Mouse (Mus musculus): Measurements from ENCODE around the gene Sh3gl2.

The Sh3gl2 gene

GRCm38 (mm10) chr4:85529852-85530251 is 324.9 kb downstream of the Sh3gl2 start:
- ATAC-seq (ENCODE audit: insufficient number of reproducible peaks, low FRiP score, low TSS enrichment): no peak

DNA sequence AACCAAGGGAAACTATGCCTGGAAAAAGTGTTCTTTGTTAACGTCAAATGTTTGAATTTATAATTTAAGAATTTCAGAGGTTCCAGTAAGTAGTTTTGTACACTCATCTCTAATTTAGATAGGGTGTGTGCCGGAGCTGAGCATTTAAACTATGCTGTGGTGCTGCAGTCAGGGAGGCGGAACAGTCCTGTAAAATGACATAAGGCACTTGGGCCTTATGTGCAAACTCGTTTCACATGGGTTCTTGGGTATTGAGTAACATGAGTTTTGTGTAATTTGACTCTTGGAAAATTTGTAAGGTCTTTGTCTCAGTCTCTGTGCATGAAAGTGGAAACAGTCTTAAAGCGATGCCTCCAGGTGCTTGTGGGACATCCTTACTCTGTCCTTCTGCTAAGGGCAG is 334.8 kb downstream of the Sh3gl2 start:
- no peak for ATAC-seq (ENCODE audit: insufficient number of reproducible peaks, low FRiP score, low TSS enrichment)

DNA sequence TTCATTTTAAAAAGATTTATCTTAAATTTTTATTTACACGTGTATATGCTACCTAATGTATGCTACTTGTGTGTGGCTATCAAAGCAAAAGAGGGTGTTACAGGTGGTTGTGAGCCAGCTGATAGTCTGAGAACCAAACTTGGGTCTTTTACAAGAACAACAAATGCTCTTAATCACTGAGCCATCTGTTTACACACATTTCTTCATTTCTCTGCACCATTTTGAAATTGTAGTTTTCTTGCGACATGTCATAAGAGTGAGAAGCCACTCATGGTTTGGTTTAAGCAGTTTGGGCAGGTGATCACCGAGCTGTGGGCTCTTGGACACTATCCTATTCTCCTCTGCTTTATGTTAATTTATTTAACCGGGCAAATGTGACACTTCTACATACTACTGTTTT is 338.3 kb downstream of the Sh3gl2 start:
- ATAC-seq (ENCODE audit: insufficient number of reproducible peaks, low FRiP score, low TSS enrichment): no peak

DNA sequence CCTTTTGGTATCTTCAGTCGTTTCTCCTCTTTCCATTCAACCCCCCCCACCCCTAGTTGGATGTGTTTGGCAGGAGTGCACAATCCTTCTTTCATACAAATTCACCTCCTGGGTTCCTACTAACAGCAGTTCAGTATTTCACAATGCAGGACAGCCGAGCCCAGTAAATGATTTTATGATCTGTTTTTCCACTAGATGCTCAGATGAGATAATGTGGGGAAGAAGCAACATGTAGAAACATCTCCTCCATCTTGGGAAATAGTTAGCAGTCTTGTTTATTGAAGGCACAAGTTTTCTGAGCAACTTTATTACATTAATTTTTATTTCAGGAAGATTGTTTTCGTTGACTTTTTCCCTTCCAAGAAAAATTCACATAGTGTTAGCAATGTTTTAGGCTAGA is 349.8 kb downstream of the Sh3gl2 start:
- ATAC-seq (ENCODE audit: insufficient number of reproducible peaks, low FRiP score, low TSS enrichment): no peak

- no peak for ATAC-seq (ENCODE audit: insufficient number of reproducible peaks, low FRiP score, low TSS enrichment)
Observed at GRCm38 (mm10) chr4:85559753-85560152, 354.8 kb downstream of the Sh3gl2 start.

DNA sequence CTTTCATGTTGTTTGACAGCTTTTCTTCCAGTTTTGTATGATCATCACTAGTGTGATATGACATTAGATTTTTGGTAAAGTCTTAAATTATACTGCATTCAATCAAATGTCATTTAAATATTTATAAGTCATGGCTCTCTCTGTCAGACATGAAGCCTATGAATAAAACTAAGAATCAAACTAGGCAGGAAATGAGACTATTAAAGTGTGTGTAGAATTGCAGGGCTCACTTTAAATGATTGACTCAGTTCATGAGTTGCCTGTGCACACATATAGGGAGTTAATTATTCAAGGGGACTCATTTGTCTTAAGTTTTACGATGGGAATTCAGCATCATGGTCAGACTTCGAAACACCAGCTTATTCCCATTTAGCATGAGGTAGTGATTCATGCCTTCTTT is 380.5 kb downstream of the Sh3gl2 start:
- no peak for ATAC-seq (ENCODE audit: insufficient number of reproducible peaks, low FRiP score, low TSS enrichment)

GRCm38 (mm10) chr4:85588928-85589327 is 384.0 kb downstream of the Sh3gl2 start:
- ATAC-seq (ENCODE audit: insufficient number of reproducible peaks, low FRiP score, low TSS enrichment): no peak

DNA sequence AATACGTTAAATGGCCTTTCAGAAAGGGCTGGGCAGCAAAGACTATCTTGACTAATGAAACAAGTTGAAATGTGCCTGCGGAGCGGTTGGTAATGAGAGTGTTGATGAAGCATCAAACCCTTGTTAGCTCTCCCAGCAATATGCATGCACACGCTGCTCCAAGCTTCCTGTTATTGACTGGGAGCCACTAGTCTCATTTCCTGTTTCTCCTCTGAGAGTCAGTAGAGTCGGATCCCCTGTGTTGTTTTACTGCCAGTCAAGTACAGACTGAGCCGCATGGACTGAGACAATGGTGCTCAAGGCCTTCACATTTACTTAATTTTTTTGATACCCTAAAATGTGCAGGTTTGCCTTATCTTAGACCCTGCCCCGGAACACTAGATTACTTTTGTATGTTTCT is 386.1 kb downstream of the Sh3gl2 start:
- ATAC-seq (ENCODE audit: insufficient number of reproducible peaks, low FRiP score, low TSS enrichment): no peak

GRCm38 (mm10) chr4:85594159-85594558 is 389.2 kb downstream of the Sh3gl2 start:
- ATAC-seq (ENCODE audit: insufficient number of reproducible peaks, low FRiP score, low TSS enrichment): no peak

DNA sequence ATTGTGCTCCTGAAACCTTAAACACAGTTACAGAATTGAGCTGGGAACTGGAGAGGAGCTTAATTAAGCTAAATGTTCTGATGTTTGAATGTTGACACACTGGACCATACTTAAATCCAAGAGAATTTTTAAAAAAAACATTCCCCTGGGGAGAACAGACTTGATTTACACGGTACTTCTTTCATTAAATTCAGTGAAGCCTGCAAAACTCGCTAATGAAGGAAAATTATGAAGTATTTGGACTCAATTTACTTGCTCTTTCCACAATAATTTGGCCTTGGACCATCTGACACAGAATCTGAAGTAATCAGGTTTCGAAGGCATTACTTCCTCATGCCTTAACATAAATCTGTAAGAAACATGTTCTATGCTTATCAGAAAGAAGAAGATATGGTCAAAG is 408.4 kb downstream of the Sh3gl2 start:
- no peak for ATAC-seq (ENCODE audit: insufficient number of reproducible peaks, low FRiP score, low TSS enrichment)

DNA sequence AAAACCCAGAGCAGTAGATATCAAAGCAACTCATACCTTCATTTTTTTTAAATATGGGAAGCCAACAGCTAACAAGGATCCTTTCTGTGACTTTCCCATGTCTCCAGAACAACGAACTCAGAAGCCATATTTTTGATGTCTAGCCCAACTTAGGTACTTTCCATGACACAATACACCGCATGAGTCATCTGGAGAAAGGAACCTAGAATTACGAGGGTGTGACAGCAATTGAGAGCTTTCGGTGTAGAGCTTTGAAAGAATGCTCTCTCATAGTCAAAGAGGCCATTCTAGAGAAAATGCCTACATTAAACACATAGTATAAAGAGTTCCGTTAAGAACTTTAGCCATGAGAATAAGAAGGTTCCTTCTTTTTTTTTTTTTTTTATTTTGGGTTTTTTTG is 413.8 kb downstream of the Sh3gl2 start:
- no peak for ATAC-seq (ENCODE audit: insufficient number of reproducible peaks, low FRiP score, low TSS enrichment)

- ATAC-seq (ENCODE audit: insufficient number of reproducible peaks, low FRiP score, low TSS enrichment): no peak
Observed at GRCm38 (mm10) chr4:85619261-85619660, 414.3 kb downstream of the Sh3gl2 start.

DNA sequence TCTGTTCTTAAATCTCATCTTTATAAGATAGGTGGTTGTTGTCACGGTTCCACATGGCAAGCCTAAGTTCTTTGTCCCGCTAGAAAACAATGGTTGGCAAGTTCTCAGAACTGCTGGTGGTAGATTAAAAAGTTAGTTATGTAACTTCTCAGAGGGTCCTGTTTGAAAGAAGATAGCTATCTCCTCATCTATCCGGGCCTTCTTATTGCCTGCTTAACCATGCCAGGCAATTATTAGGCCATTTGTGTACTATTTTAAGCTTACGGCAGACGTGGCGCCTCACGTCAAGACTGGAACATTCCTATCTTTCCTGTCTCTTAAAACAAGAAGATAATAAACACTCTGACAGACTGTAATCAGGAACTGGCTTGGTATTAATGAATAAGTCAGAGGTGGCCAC is 424.5 kb downstream of the Sh3gl2 start:
- ATAC-seq (ENCODE audit: insufficient number of reproducible peaks, low FRiP score, low TSS enrichment): no peak

DNA sequence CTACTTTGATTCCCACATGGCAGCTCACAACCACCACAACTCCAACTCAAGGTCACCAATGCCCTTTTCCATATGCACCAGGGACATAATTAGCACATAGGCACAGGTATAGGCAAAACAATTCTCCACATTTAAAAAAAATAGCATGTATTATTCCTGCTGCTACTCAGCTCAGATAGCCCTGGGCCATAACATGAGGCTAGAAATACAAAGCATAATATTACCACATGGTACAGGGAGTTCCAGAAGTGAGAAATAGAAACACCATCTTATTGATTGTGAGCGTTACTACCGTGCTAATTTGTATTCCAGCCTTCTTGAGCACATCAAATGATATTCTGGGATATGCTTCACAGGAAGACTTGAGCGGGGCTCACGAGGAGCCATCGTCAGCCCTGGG is 464.3 kb downstream of the Sh3gl2 start:
- no peak for ATAC-seq (ENCODE audit: insufficient number of reproducible peaks, low FRiP score, low TSS enrichment)

- ATAC-seq (ENCODE audit: insufficient number of reproducible peaks, low FRiP score, low TSS enrichment): no peak
Observed at GRCm38 (mm10) chr4:85669735-85670134, 464.8 kb downstream of the Sh3gl2 start.

DNA sequence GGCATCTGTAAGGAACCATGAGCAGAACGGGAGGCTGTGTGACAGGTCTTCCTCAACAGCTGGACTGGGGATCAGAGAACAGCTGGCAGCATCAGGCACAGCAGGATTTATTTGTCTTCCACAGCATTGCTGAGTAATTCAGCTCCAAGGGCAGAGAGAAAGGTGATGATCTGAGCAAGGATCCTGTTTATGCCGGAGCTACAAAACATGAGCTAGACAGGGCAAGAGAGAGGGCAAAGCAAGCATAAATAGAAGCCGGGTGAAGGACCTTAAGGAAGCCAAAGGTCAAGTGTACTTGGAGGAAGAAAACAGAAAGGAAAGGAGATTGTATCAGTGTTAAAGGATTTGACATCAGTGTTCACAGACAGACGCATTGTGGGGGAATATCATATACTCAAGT is 467.4 kb downstream of the Sh3gl2 start:
- ATAC-seq (ENCODE audit: insufficient number of reproducible peaks, low FRiP score, low TSS enrichment): no peak

DNA sequence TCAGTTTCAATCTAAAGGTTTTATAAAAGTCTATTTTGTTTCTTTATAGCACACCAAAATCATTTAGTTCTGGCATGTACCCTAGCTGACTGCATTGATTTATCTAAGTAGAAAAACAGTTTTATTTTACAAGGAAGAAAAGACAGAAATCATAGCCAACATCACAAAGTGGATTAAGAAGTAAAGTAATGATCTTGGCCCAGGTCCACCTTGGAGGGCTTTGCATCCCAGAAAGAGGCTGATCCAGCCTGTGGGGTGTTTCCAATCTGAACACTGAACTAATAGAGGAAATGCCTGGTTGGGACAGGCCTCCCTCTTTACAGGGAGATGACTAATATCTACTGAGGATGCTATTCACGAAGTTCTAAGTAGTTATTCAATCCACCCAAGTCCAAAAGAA is 472.7 kb downstream of the Sh3gl2 start:
- ATAC-seq (ENCODE audit: insufficient number of reproducible peaks, low FRiP score, low TSS enrichment): no peak

DNA sequence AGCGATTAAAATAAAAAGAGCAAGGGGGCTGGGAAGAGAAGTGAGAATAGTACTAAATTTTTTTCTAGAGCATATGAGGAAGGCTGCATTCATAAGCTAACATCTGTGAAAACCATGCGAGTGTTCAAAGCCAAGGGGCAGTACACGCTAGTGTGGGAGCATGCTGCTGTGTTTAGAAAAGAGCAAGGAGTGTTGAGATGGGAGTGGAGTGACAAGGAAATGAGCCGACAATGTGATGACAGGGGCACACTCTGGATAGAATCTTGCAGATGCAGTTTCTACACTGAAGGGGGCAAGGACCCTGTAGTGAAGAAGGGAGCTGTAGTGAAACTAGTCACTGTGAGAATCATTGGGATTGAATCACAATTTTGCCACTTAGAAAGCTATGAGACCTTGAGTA is 481.2 kb downstream of the Sh3gl2 start:
- no peak for ATAC-seq (ENCODE audit: insufficient number of reproducible peaks, low FRiP score, low TSS enrichment)
